Mouse (Mus musculus) macrophage (primary cell): ENCODE results near the gene Idua. TPM values are rescaled to one million over a fixed set of nuclear protein-coding genes. Genes with fewer than 3 reads are reported as not detected.

Source experiments
- H3K27ac ChIP-seq: fragments of 350-480 bp; formaldehyde crosslinking; 2 replicates; pipeline ENCODE4 v1.9.0; 2021
- H3K36me3 ChIP-seq: fragments of 350-480 bp; formaldehyde crosslinking; 2 replicates; pipeline ENCODE4 v1.9.0; 2021; ENCODE audit errors: inconsistent target
- H3K4me3 ChIP-seq: fragments of 350-480 bp; formaldehyde crosslinking; 2 replicates; pipeline ENCODE4 v1.9.0; 2021; ENCODE audit errors: inconsistent target
- H3K79me2 ChIP-seq: fragments of 350-480 bp; formaldehyde crosslinking; 2 replicates; pipeline ENCODE4 v1.9.0; 2021; ENCODE audit errors: inconsistent target
- WGBS: methylation state at CpG from one replicate; pipeline ENCODE4 v1.1.7; 2026; ENCODE audit warnings: inconsistent platforms; ENCODE audit not compliant: missing documents; 5-methylcytosine and 5-hydroxymethylcytosine counted together
- polyA plus RNA-seq: library from polyadenylated mRNA; stranded (reverse); fragments of 250-400 nt; gene quantifications from 3 replicates; pipeline ENCODE4 v1.2.4, GENCODE M21; 2018; ENCODE audit warnings: inconsistent platforms

The Idua gene
- polyA plus RNA-seq, 1 experiment from 2014 or later: 50.8 TPM

- 71% methylated on average over 4 of the region's 6 CpGs for whole genome bisulfite sequencing
- Histone ChIP-seq H3K79me2 (no peaks in the 10 kb centered on the region), H3K27ac (no peak overlapping the region), H3K36me3 (no peaks in the 10 kb centered on the region), H3K4me3 (no peak overlapping the region)
Measured at GRCm38 (mm10) chr5:108711968-108712367, 51.8 kb downstream of the Idua start.

- Histone ChIP-seq H3K4me3 (no peak overlapping the region), H3K79me2 (no peaks in the 10 kb centered on the region), H3K36me3 (no peaks in the 10 kb centered on the region), H3K27ac (no peak overlapping the region)
- 90% methylated on average over 2 of the region's 2 CpGs for WGBS
Measured at GRCm38 (mm10) chr5:108713096-108713495, 53.0 kb downstream of the Idua start.

GRCm38 (mm10) chr5:108713691-108714090, 53.6 kb downstream of the Idua start:
- Histone ChIP-seq H3K36me3 (no peaks in the 10 kb centered on the region), H3K4me3 (no peak overlapping the region), H3K79me2 (no peaks in the 10 kb centered on the region), H3K27ac (no peak overlapping the region)

- Histone ChIP-seq H3K27ac (no peak overlapping the region), H3K4me3 (no peak overlapping the region), H3K36me3 (no peaks in the 10 kb centered on the region), H3K79me2 (no peaks in the 10 kb centered on the region)
- WGBS: 67% methylated on average over 6 of the region's 6 CpGs
Measured at GRCm38 (mm10) chr5:108714149-108714548, 54.0 kb downstream of the Idua start.

GRCm38 (mm10) chr5:108715974-108716373, 55.8 kb downstream of the Idua start:
- Histone ChIP-seq H3K36me3 (no peaks in the 10 kb centered on the region), H3K4me3 (no peak overlapping the region), H3K79me2 (no peaks in the 10 kb centered on the region), H3K27ac (no peak overlapping the region)
- 90% methylated on average over 1 of the region's 1 CpGs for WGBS

GRCm38 (mm10) chr5:108718051-108718450, 57.9 kb downstream of the Idua start:
- no peaks in the 10 kb centered on the region for H3K36me3 ChIP-seq
- WGBS: 93% methylated on average over 4 of the region's 4 CpGs
- no peak overlapping the region for H3K4me3 ChIP-seq
- H3K27ac ChIP-seq: no peak overlapping the region
- H3K79me2 ChIP-seq: no peaks in the 10 kb centered on the region

- H3K36me3 ChIP-seq: no peaks in the 10 kb centered on the region
- no peak overlapping the region for H3K4me3 ChIP-seq
- H3K27ac ChIP-seq: no peak overlapping the region
- WGBS: 67% methylated on average over 7 of the region's 7 CpGs
- no peaks in the 10 kb centered on the region for H3K79me2 ChIP-seq
Measured at GRCm38 (mm10) chr5:108719761-108720160, 59.6 kb downstream of the Idua start.

- WGBS: 21% methylated on average over 2 of the region's 2 CpGs
- Histone ChIP-seq H3K36me3 (no peaks in the 10 kb centered on the region), H3K27ac (no peak overlapping the region)
Measured at GRCm38 (mm10) chr5:108724006-108724405, 63.9 kb downstream of the Idua start.

GRCm38 (mm10) chr5:108726557-108727248, 66.6 kb downstream of the Idua start:
- 35% methylated on average over 5 of the region's 5 CpGs for WGBS
- H3K79me2 ChIP-seq: no peaks in the 10 kb centered on the region
- H3K36me3 ChIP-seq: no peaks in the 10 kb centered on the region
- H3K27ac ChIP-seq: no peak overlapping the region
- no peak overlapping the region for H3K4me3 ChIP-seq

More at GRCm38 (mm10) chr5:108724006-108724405, 63.9 kb downstream of the Idua start:
- H3K79me2 ChIP-seq: no peaks in the 10 kb centered on the region
- H3K4me3 ChIP-seq: no peak overlapping the region

- no peaks in the 10 kb centered on the region for H3K36me3 ChIP-seq
- no peak overlapping the region for H3K27ac ChIP-seq
- H3K4me3 ChIP-seq: no peak overlapping the region
- H3K79me2 ChIP-seq: no peaks in the 10 kb centered on the region
- WGBS: 67% methylated on average over 1 of the region's 1 CpGs
Measured at GRCm38 (mm10) chr5:108727425-108727824, 67.3 kb downstream of the Idua start.

Other genes with a start within 250 kb of the Idua start
- 215 to 532 TPM (median 387 TPM) in 3 replicates for gene Atp5k, start 225.9 kb upstream of the Idua start, polyA plus RNA-seq
- 2.4 to 8.0 TPM (median 3.1 TPM) in 3 replicates for gene Mfsd7a, start 211.4 kb upstream of the Idua start, polyA plus RNA-seq
- gene Pcgf3, start 199.1 kb upstream of the Idua start, polyA plus RNA-seq: 8.5 to 9.6 TPM (median 9.1 TPM) in 3 replicates
- not detected in 3 replicates for gene Cplx1, start 110.3 kb upstream of the Idua start, polyA plus RNA-seq
- gene Gak, start 30.6 kb upstream of the Idua start, polyA plus RNA-seq: 90.7 to 115 TPM (median 92.4 TPM) in 3 replicates
- 20.7 to 30.7 TPM (median 24.4 TPM) in 3 replicates for gene Tmem175, start 30.6 kb upstream of the Idua start, polyA plus RNA-seq
- gene Dgkq, start 9.3 kb downstream of the Idua start, polyA plus RNA-seq: 5.8 to 11.1 TPM (median 8.4 TPM) in 3 replicates
- not detected in 3 replicates for gene Slc26a1, start 15.2 kb downstream of the Idua start, polyA plus RNA-seq
- gene Fgfrl1, start 32.1 kb downstream of the Idua start, polyA plus RNA-seq: 0.64 to 1.9 TPM (median 1.3 TPM) in 3 replicates
- gene Rnf212, start 114.7 kb downstream of the Idua start, polyA plus RNA-seq: not detected in 3 replicates
- not detected in 3 replicates for gene Tmed11, start 135.0 kb downstream of the Idua start, polyA plus RNA-seq
- gene Vmn2r8, start 148.5 kb downstream of the Idua start, polyA plus RNA-seq: not detected in 3 replicates
- not detected in 3 replicates for gene Vmn2r9, start 192.3 kb downstream of the Idua start, polyA plus RNA-seq